Mouse (Mus musculus): Measurements from ENCODE around the gene Dhx32. TPM values are rescaled to one million over a fixed set of nuclear protein-coding genes. Genes with fewer than 3 reads are reported as not detected.

The Dhx32 gene
- polyA plus RNA-seq, 1 experiment from 2014 or later, result 75.4 TPM

DNA sequence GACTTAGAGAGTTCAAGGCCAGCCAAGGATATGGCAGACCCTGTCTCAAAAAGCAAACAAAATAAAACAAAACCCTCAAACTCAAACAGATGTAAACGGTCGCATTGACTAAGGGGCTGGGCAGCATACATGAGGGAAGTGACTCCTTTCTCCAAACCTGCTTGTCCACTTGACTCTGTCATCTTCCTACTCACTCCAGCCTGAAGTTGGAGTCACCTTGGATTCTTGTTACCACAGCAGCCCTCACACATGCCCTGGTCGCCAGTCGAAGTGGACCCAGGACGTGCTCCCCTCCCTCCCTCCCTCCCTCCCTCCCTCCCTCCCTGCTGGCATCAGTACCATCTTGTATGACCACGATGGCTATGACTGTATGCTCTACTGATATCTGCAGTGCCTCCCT is 943 bp downstream of the Dhx32 start:
- no peak overlapping the region for H3K4me3 ChIP-seq (ENCODE audit: low read depth, low read length)
- DNase-seq (ENCODE audit: low spot score) (no peak), ATAC-seq (replicated peaks; ENCODE audit: low FRiP score) (no peak)
- no peaks in the 10 kb centered on the region; the same call in 1 of the 2 replicates for H3K4me1 ChIP-seq (replicated peaks; ENCODE audit: control insufficient read depth, insufficient read depth, low read length)
- H3K4me2 ChIP-seq (ENCODE audit: low read depth, low read length, severe bottlenecking), result no peak overlapping the region
- no peaks in the 10 kb centered on the region for H3K27me3 ChIP-seq (ENCODE audit: control insufficient read depth, insufficient read depth, low read length)
- WGBS, result 80% methylated on average over 6 of the region's 6 CpGs
- H3K36me3 ChIP-seq (ENCODE audit: control insufficient read depth, insufficient read depth, low read length), result no peaks in the 10 kb centered on the region
- no peak overlapping the region for H3K27ac ChIP-seq (ENCODE audit: low read depth, low read length)
- no peaks in the 10 kb centered on the region for H3K9me3 ChIP-seq (ENCODE audit: control insufficient read depth, low read length)
- no peak overlapping the region for H3K9ac ChIP-seq (ENCODE audit: low read length)

GRCm38 (mm10) chr7:133776626-133776996 is 5.9 kb downstream of the Dhx32 start, which contains the start of gene Fank1:
Fank1 (plus strand) TSS chr7:133776861.
- Histone ChIP-seq H3K9ac (ENCODE audit: low read length) (peak within 1 kb of the TSS; percentile 81), H3K4me3 (ENCODE audit: low read depth, low read length) (peak within 1 kb of the TSS; percentile 81), H3K4me2 (ENCODE audit: low read depth, low read length, severe bottlenecking) (peak within 1 kb of the TSS; percentile 85), H3K27me3 (ENCODE audit: control insufficient read depth, insufficient read depth, low read length) (no peaks in the 10 kb centered on the region), H3K9me3 (ENCODE audit: control insufficient read depth, low read length) (no peaks in the 10 kb centered on the region), H3K4me1 (replicated peaks; ENCODE audit: control insufficient read depth, insufficient read depth, low read length) (peaks cover 5% of the 10 kb centered on the region; the same call in 1 of the 2 replicates), H3K27ac (ENCODE audit: low read depth, low read length) (no peak within 1 kb of the TSS), H3K36me3 (ENCODE audit: control insufficient read depth, insufficient read depth, low read length) (no peaks in the 10 kb centered on the region)
- 0% methylated on average over 44 of the region's 45 CpGs for WGBS
- DNase-seq (ENCODE audit: low spot score), result peak; percentile 95
- ATAC-seq (replicated peaks; ENCODE audit: low FRiP score), result peak; percentile 94

- H3K36me3 ChIP-seq (ENCODE audit: control insufficient read depth, insufficient read depth, low read length), result no peaks in the 10 kb centered on the region
- no peak overlapping the region for H3K27ac ChIP-seq (ENCODE audit: low read depth, low read length)
- no peaks in the 10 kb centered on the region for H3K27me3 ChIP-seq (ENCODE audit: control insufficient read depth, insufficient read depth, low read length)
- DNase-seq (ENCODE audit: low spot score) (no peak), ATAC-seq (replicated peaks; ENCODE audit: low FRiP score) (peak; percentile 79; the same call in 1 of the 2 replicates)
- H3K4me3 ChIP-seq (ENCODE audit: low read depth, low read length), result peak overlapping the region; percentile 81
- peak overlapping the region; percentile 85 for H3K4me2 ChIP-seq (ENCODE audit: low read depth, low read length, severe bottlenecking)
- peaks cover 5% of the 10 kb centered on the region; the same call in 1 of the 2 replicates for H3K4me1 ChIP-seq (replicated peaks; ENCODE audit: control insufficient read depth, insufficient read depth, low read length)
- 2% methylated on average over 37 of the region's 38 CpGs for whole genome bisulfite sequencing
- H3K9me3 ChIP-seq (ENCODE audit: control insufficient read depth, low read length), result no peaks in the 10 kb centered on the region
- H3K9ac ChIP-seq (ENCODE audit: low read length), result peak overlapping the region; percentile 81
Observed at GRCm38 (mm10) chr7:133775796-133776625, 6.5 kb downstream of the Dhx32 start.

- Histone ChIP-seq H3K9me3 (ENCODE audit: control insufficient read depth, low read length) (no peaks in the 10 kb centered on the region), H3K4me1 (replicated peaks; ENCODE audit: control insufficient read depth, insufficient read depth, low read length) (peaks cover 5% of the 10 kb centered on the region; the same call in 1 of the 2 replicates), H3K4me2 (ENCODE audit: low read depth, low read length, severe bottlenecking) (no peak overlapping the region), H3K9ac (ENCODE audit: low read length) (no peak overlapping the region), H3K27ac (ENCODE audit: low read depth, low read length) (no peak overlapping the region), H3K4me3 (ENCODE audit: low read depth, low read length) (no peak overlapping the region), H3K27me3 (ENCODE audit: control insufficient read depth, insufficient read depth, low read length) (no peaks in the 10 kb centered on the region), H3K36me3 (ENCODE audit: control insufficient read depth, insufficient read depth, low read length) (no peaks in the 10 kb centered on the region)
- 73% methylated on average over 5 of the region's 5 CpGs for WGBS
- ATAC-seq (replicated peaks; ENCODE audit: low FRiP score), result no peak
- no peak for DNase-seq (ENCODE audit: low spot score)
Observed at GRCm38 (mm10) chr7:133775179-133775578, 7.3 kb downstream of the Dhx32 start.

DNA sequence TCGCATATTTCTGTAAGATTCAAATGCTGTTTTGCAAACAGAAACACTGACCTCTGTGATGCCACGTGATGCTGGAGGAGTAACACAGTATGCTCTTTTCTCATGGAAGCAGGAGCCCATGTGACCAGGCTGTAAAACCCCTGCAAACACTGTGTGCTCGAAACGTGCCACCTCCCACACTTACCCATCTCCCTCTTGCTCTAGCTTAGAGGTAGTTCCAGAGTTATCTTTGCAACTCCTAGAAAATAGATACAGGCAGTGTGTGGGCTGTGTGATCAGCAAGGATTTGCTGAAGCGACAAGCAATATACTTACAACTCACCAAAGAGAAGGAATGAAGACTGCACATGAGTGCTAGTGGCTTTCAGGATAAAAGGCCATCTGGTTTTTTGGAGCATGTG is 14.0 kb downstream of the Dhx32 start:
- ATAC-seq (replicated peaks; ENCODE audit: low FRiP score) (no peak), DNase-seq (ENCODE audit: low spot score) (no peak)
- no peak overlapping the region for H3K27ac ChIP-seq (ENCODE audit: low read depth, low read length)
- no peaks in the 10 kb centered on the region for H3K9me3 ChIP-seq (ENCODE audit: control insufficient read depth, low read length)
- H3K27me3 ChIP-seq (ENCODE audit: control insufficient read depth, insufficient read depth, low read length), result no peaks in the 10 kb centered on the region
- H3K4me2 ChIP-seq (ENCODE audit: low read depth, low read length, severe bottlenecking), result no peak overlapping the region
- peaks cover 6% of the 10 kb centered on the region; the same call in 1 of the 2 replicates for H3K4me1 ChIP-seq (replicated peaks; ENCODE audit: control insufficient read depth, insufficient read depth, low read length)
- no peaks in the 10 kb centered on the region for H3K36me3 ChIP-seq (ENCODE audit: control insufficient read depth, insufficient read depth, low read length)
- 77% methylated on average over 5 of the region's 5 CpGs for WGBS
- H3K4me3 ChIP-seq (ENCODE audit: low read depth, low read length), result no peak overlapping the region
- no peak overlapping the region for H3K9ac ChIP-seq (ENCODE audit: low read length)

GRCm38 (mm10) chr7:133768027-133768426 is 14.5 kb downstream of the Dhx32 start:
- H3K9ac ChIP-seq (ENCODE audit: low read length), result no peak overlapping the region
- H3K4me3 ChIP-seq (ENCODE audit: low read depth, low read length), result no peak overlapping the region
- DNase-seq (ENCODE audit: low spot score), result no peak
- ATAC-seq (replicated peaks; ENCODE audit: low FRiP score), result no peak
- peaks cover 6% of the 10 kb centered on the region; the same call in 1 of the 2 replicates for H3K4me1 ChIP-seq (replicated peaks; ENCODE audit: control insufficient read depth, insufficient read depth, low read length)
- 90% methylated on average over 4 of the region's 4 CpGs for WGBS
- no peak overlapping the region for H3K4me2 ChIP-seq (ENCODE audit: low read depth, low read length, severe bottlenecking)
- no peaks in the 10 kb centered on the region for H3K27me3 ChIP-seq (ENCODE audit: control insufficient read depth, insufficient read depth, low read length)
- no peaks in the 10 kb centered on the region for H3K36me3 ChIP-seq (ENCODE audit: control insufficient read depth, insufficient read depth, low read length)
- H3K9me3 ChIP-seq (ENCODE audit: control insufficient read depth, low read length), result no peaks in the 10 kb centered on the region
- H3K27ac ChIP-seq (ENCODE audit: low read depth, low read length), result no peak overlapping the region

DNA sequence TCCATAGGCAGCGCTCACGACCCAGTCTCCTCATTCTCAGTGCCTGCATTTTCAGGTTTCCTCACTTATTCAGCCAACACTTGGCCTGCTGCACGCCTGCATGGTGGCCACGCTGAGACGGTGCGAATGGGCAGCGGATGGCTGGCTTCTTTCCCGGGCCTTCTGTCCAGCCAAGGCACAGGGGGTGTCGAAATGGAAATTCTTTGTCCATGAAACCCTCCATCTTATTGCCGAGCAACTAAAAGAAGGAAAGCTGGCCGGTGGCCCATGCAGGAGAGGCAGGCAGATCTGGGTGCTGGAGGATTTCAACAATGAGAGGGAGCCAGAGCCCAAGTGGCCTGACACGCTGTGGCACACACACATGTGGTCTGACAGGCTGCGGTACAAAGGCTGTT is 16.7 kb downstream of the Dhx32 start:
- ATAC-seq (replicated peaks; ENCODE audit: low FRiP score) (0 out of 2 replicates have a peak, but pooled peaks have one; percentile 11), DNase-seq (ENCODE audit: low spot score) (no peak)
- Histone ChIP-seq H3K9ac (ENCODE audit: low read length) (peak overlapping the region; percentile 10), H3K4me2 (ENCODE audit: low read depth, low read length, severe bottlenecking) (no peak overlapping the region), H3K4me3 (ENCODE audit: low read depth, low read length) (no peak overlapping the region), H3K27ac (ENCODE audit: low read depth, low read length) (peak overlapping the region; percentile 54), H3K9me3 (ENCODE audit: control insufficient read depth, low read length) (no peaks in the 10 kb centered on the region), H3K4me1 (replicated peaks; ENCODE audit: control insufficient read depth, insufficient read depth, low read length) (peaks cover 6% of the 10 kb centered on the region; the same call in 1 of the 2 replicates), H3K36me3 (ENCODE audit: control insufficient read depth, insufficient read depth, low read length) (no peaks in the 10 kb centered on the region), H3K27me3 (ENCODE audit: control insufficient read depth, insufficient read depth, low read length) (no peaks in the 10 kb centered on the region)
- 73% methylated on average over 13 of the region's 13 CpGs for WGBS

DNA sequence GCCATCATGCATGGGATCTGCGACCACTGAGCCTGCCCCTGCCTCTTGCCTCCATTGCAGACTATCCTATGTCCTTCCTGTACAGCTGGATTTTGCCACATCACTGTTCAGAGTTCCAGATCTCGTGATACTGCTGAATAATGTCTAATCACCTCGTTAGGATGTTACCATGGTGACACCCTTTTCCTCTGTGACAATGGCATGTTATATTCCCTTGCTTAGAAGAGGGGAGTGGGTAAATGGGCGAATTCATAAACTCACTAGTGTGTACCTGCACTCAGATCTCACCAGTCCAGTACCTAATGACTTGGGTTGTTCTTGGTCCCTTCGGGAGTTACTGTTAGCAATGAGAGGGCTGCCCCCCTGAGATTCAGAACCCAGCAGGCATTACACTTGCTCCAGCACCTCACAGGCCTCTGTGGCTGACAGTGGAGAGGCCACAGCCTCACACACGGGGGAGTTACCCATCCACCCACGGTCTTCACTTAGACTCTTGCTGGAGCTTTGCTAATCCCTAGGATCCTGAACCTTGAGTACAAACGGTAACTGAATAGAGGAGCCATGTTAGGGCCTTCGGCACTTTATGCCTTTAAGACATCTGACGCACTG is 17.2 kb downstream of the Dhx32 start:
- Histone ChIP-seq H3K9ac (ENCODE audit: low read length) (peak overlapping the region; percentile 10; the same call in 1 of the 2 replicates), H3K4me2 (ENCODE audit: low read depth, low read length, severe bottlenecking) (no peak overlapping the region), H3K9me3 (ENCODE audit: control insufficient read depth, low read length) (no peaks in the 10 kb centered on the region), H3K27me3 (ENCODE audit: control insufficient read depth, insufficient read depth, low read length) (no peaks in the 10 kb centered on the region), H3K36me3 (ENCODE audit: control insufficient read depth, insufficient read depth, low read length) (no peaks in the 10 kb centered on the region), H3K27ac (ENCODE audit: low read depth, low read length) (peak overlapping the region; percentile 54), H3K4me1 (replicated peaks; ENCODE audit: control insufficient read depth, insufficient read depth, low read length) (peaks cover 6% of the 10 kb centered on the region; the same call in 1 of the 2 replicates), H3K4me3 (ENCODE audit: low read depth, low read length) (no peak overlapping the region)
- DNase-seq (ENCODE audit: low spot score) (no peak), ATAC-seq (replicated peaks; ENCODE audit: low FRiP score) (peak; percentile 37)
- WGBS, result 50% methylated on average over 10 of the region's 10 CpGs

Measured in forebrain, embryonic 11.5 days (tissue).